Mouse (Mus musculus): Measurements from ENCODE around the gene Eif4g3.

- TF ChIP-seq POLR2A (IDR thresholded peaks at IDR 0.05; ENCODE audit: insufficient read depth, low read depth, low read length) = no peak
- no peak for TF ChIP-seq CTCF (IDR thresholded peaks at IDR 0.05; ENCODE audit: insufficient read depth, low read depth, low read length)
These were observed 28.3 kb upstream of the Eif4g3 start for GRCm38 (mm10) chr4:137964585-137964930.
